Mouse (Mus musculus) right cerebral cortex, postnatal 14 days (tissue): ENCODE data around the gene Nckap5l.
"Not testable (repeated sequence)": the region's sequence is repeated elsewhere in the genome, so short reads cannot be mapped to it uniquely, and the experiment has no call there.

Source experiments
- DNase-seq: peaks from one replicate; pipeline ENCODE4 v3.0.0; 2022

The Nckap5l gene

GRCm38 (mm10) chr15:99469067-99469466, 11.5 kb upstream of the Nckap5l start:
- peak; percentile 84 for DNase-seq

- no peak for DNase-seq
These were observed 5.6 kb upstream of the Nckap5l start for GRCm38 (mm10) chr15:99463194-99463593.

- peak; percentile 38 for DNase-seq
These were observed 464 bp downstream of the Nckap5l start for GRCm38 (mm10) chr15:99456963-99457605.

GRCm38 (mm10) chr15:99456338-99456962, 1.1 kb downstream of the Nckap5l start:
- no peak for DNase-seq

GRCm38 (mm10) chr15:99455415-99455814, 2.1 kb downstream of the Nckap5l start:
- DNase-seq = no peak

GRCm38 (mm10) chr15:99454585-99455279, 2.8 kb downstream of the Nckap5l start:
- no peak for DNase-seq

GRCm38 (mm10) chr15:99453153-99453900, 4.2 kb downstream of the Nckap5l start:
- DNase-seq = no peak

- no peak for DNase-seq
These were observed 7.7 kb downstream of the Nckap5l start for GRCm38 (mm10) chr15:99449751-99450280.

GRCm38 (mm10) chr15:99449131-99449750, 8.3 kb downstream of the Nckap5l start:
- peak; percentile 63 for DNase-seq

- DNase-seq = not testable (repeated sequence)
These were observed 11.4 kb downstream of the Nckap5l start for GRCm38 (mm10) chr15:99446136-99446535.

GRCm38 (mm10) chr15:99445567-99445966, 12.0 kb downstream of the Nckap5l start:
- no peak for DNase-seq

GRCm38 (mm10) chr15:99442358-99442757, 15.2 kb downstream of the Nckap5l start:
- DNase-seq = no peak

GRCm38 (mm10) chr15:99440816-99441457, 16.6 kb downstream of the Nckap5l start:
- no peak for DNase-seq

- DNase-seq = no peak
These were observed 17.3 kb downstream of the Nckap5l start for GRCm38 (mm10) chr15:99440112-99440815.

- no peak for DNase-seq
These were observed 18.4 kb downstream of the Nckap5l start for GRCm38 (mm10) chr15:99438966-99439698.

- no peak for DNase-seq
These were observed 23.6 kb downstream of the Nckap5l start for GRCm38 (mm10) chr15:99433913-99434312.

GRCm38 (mm10) chr15:99433081-99433718, 24.3 kb downstream of the Nckap5l start:
- no peak for DNase-seq

- DNase-seq = no peak
These were observed 25.6 kb downstream of the Nckap5l start for GRCm38 (mm10) chr15:99431967-99432366.

- DNase-seq = no peak
These were observed 26.0 kb downstream of the Nckap5l start for GRCm38 (mm10) chr15:99431504-99431903.

- DNase-seq = no peak
These were observed 26.5 kb downstream of the Nckap5l start for GRCm38 (mm10) chr15:99431063-99431462.
